Mouse (Mus musculus) limb, embryonic 14.5 days (tissue): ENCODE data around the gene Nudcd2. TPM values are rescaled to one million over a fixed set of nuclear protein-coding genes. Genes with fewer than 3 reads are reported as not detected.
A peak's percentile ranks its signal among the peaks of the same experiment; 100 is the strongest.

ENCODE experiments used
- ATAC-seq: fragments of 200-750 bp; cut with Nextera tagmentation; 2 replicates; pipeline ENCODE4 v1.8.0; 2017; ENCODE audit warnings: low read depth, moderate number of reproducible peaks, moderate TSS enrichment; ENCODE audit not compliant: low FRiP score
- DNase-seq: peaks from one replicate; pipeline ENCODE4 v3.0.0-alpha.2; 2015; ENCODE audit warnings: low spot score
- H3K27ac ChIP-seq: fragments of 300-500 bp; sonication (generic); replicated peaks from 2 replicates; pipeline ENCODE4 v1.5.1; 2014; ENCODE audit warnings: low read depth, mild to moderate bottlenecking, low read length, moderate library complexity, mixed read lengths
- H3K27me3 ChIP-seq: fragments of 300-500 bp; sonication (generic); 2 replicates; pipeline ENCODE4 v1.6.1; 2014; ENCODE audit warnings: low read length, mixed read lengths; ENCODE audit not compliant: control insufficient read depth, insufficient read depth
- H3K36me3 ChIP-seq: fragments of 300-500 bp; sonication (generic); 2 replicates; pipeline ENCODE4 v1.6.1; 2014; ENCODE audit warnings: mild to moderate bottlenecking, low read length, moderate library complexity, mixed read lengths; ENCODE audit not compliant: control insufficient read depth, insufficient read depth
- H3K4me1 ChIP-seq: fragments of 300-500 bp; sonication (generic); 2 replicates; pipeline ENCODE4 v1.6.1; 2014; ENCODE audit warnings: antibody characterized with exemption, low read length, mixed read lengths; ENCODE audit not compliant: control insufficient read depth, insufficient read depth
- H3K4me2 ChIP-seq: fragments of 300-500 bp; sonication (generic); replicated peaks from 2 replicates; pipeline ENCODE4 v1.6.1; 2014; ENCODE audit warnings: low read depth, mild to moderate bottlenecking, low read length, moderate library complexity; ENCODE audit not compliant: severe bottlenecking
- H3K4me3 ChIP-seq: fragments of 300-500 bp; sonication (generic); replicated peaks from 2 replicates; pipeline ENCODE4 v1.5.1; 2014; ENCODE audit warnings: low read length
- H3K9ac ChIP-seq: fragments of 300-500 bp; sonication (generic); 2 replicates; pipeline ENCODE4 v1.6.1; 2014; ENCODE audit warnings: mild to moderate bottlenecking, low read depth, low read length, moderate library complexity; ENCODE audit not compliant: severe bottlenecking
- H3K9me3 ChIP-seq: fragments of 300-500 bp; sonication (generic); 2 replicates; pipeline ENCODE4 v1.6.1; 2016; ENCODE audit warnings: low read length; ENCODE audit not compliant: control insufficient read depth
- POLR2A ChIP-seq: fragments of 200-500 bp; IDR thresholded peaks from 2 replicates; pipeline ENCODE4 v1.8.0; 2012; ENCODE audit warnings: inconsistent platforms, mild to moderate bottlenecking, moderate library complexity, borderline replicate concordance; ENCODE audit not compliant: insufficient read depth, insufficient read length; ENCODE audit errors: extremely low read depth
- WGBS: fragments of 180-500 bp; shearing (Covaris S2); extraction: QIAGEN DNeasy Blood & Tissue Kit; methylation state at CpG from one replicate; pipeline ENCODE4 v1.1.7; 2014; 5-methylcytosine and 5-hydroxymethylcytosine counted together
- polyA plus RNA-seq, 2 experiments: library from polyadenylated mRNA; depleted of rRNA in 1 of 2; stranded (reverse) in 1 of 2; unstranded in 1 of 2; fragments of >200 nt; fragmentation: Nextera tagmentation in 1 of 2; extraction: Ambion mirVana in 1 of 2; gene quantifications; 2 replicates each; pipeline versions ENCODE4 v1.2.1 to v1.2.3; 2012 to 2014

Gene Nudcd2
- polyA plus RNA-seq, 2 experiments, result 57.4 to 153 TPM

GRCm38 (mm10) chr11:40741605-40742262 is 8.3 kb downstream of the Nudcd2 start:
- no peak overlapping the region for H3K4me2 ChIP-seq
- H3K4me3 ChIP-seq, result no peak overlapping the region
- H3K27ac ChIP-seq, result no peak overlapping the region
- H3K9me3 ChIP-seq, result no peaks in the 10 kb centered on the region
- TF ChIP-seq POLR2A, result no peak
- 88% methylated on average over 12 of the region's 12 CpGs for WGBS
- H3K36me3 ChIP-seq, result peaks cover 41% of the 10 kb centered on the region
- no peaks in the 10 kb centered on the region for H3K4me1 ChIP-seq
- ATAC-seq (no peak), DNase-seq (no peak)
- no peaks in the 10 kb centered on the region for H3K27me3 ChIP-seq
- no peak overlapping the region for H3K9ac ChIP-seq

GRCm38 (mm10) chr11:40744348-40744747 is 10.9 kb downstream of the Nudcd2 start:
- ATAC-seq, result no peak
- H3K9ac ChIP-seq, result no peak overlapping the region
- no peak overlapping the region for H3K27ac ChIP-seq
- no peak for TF ChIP-seq POLR2A
- H3K4me2 ChIP-seq, result no peak overlapping the region
- no peak for DNase-seq
- no peaks in the 10 kb centered on the region for H3K9me3 ChIP-seq
- peaks cover 20% of the 10 kb centered on the region for H3K36me3 ChIP-seq
- H3K27me3 ChIP-seq, result no peaks in the 10 kb centered on the region
- WGBS, result 90% methylated on average over 3 of the region's 3 CpGs
- H3K4me3 ChIP-seq, result no peak overlapping the region
- no peaks in the 10 kb centered on the region for H3K4me1 ChIP-seq

- WGBS, result 63% methylated on average over 12 of the region's 12 CpGs
- Histone ChIP-seq H3K36me3 (peaks cover 20% of the 10 kb centered on the region), H3K9ac (no peak overlapping the region)
Measured at GRCm38 (mm10) chr11:40746361-40746760, 12.9 kb downstream of the Nudcd2 start.

DNA sequence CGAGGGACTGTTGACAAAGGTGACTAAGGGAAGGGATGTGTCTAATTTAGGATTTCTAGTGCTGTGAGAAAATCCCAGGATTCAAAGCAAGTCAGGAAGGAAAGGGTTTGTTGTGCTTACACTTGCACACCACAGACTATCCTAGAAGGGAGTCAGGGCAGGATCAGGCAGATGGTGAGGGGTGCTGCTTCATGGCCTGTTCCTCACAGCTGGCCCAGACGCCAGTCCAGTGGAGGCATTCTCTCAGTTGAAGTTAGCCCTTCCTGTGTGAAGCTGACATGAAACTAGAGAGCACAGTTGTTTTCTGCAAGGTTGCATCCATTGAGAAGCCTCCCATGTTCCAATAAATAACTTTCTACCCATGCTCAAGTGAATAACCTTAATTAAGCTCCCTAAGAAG is 14.2 kb downstream of the Nudcd2 start:
- no peak overlapping the region for H3K9ac ChIP-seq
- DNase-seq, result no peak
- H3K9me3 ChIP-seq, result no peaks in the 10 kb centered on the region
- H3K27me3 ChIP-seq, result no peaks in the 10 kb centered on the region
- no peak for ATAC-seq
- H3K4me2 ChIP-seq, result no peak overlapping the region
- WGBS, result 63% methylated on average over 2 of the region's 2 CpGs
- no peak for TF ChIP-seq POLR2A
- no peaks in the 10 kb centered on the region for H3K4me1 ChIP-seq
- peaks cover 20% of the 10 kb centered on the region for H3K36me3 ChIP-seq
- no peak overlapping the region for H3K27ac ChIP-seq
- H3K4me3 ChIP-seq, result no peak overlapping the region

More at GRCm38 (mm10) chr11:40746361-40746760, 12.9 kb downstream of the Nudcd2 start:
- H3K27ac ChIP-seq, result no peak overlapping the region
- no peaks in the 10 kb centered on the region for H3K9me3 ChIP-seq
- H3K4me1 ChIP-seq, result no peaks in the 10 kb centered on the region
- no peak overlapping the region for H3K4me3 ChIP-seq
- DNase-seq, result no peak
- TF ChIP-seq POLR2A, result no peak
- H3K27me3 ChIP-seq, result no peaks in the 10 kb centered on the region
- H3K4me2 ChIP-seq, result no peak overlapping the region
- no peak for ATAC-seq

GRCm38 (mm10) chr11:40753836-40754235 is 20.4 kb downstream of the Nudcd2 start:
- TF ChIP-seq POLR2A, result no peak
- ATAC-seq, result no peak
- H3K4me3 ChIP-seq, result peak overlapping the region; percentile 69; the same call in 1 of the 2 replicates
- no peaks in the 10 kb centered on the region for H3K9me3 ChIP-seq
- H3K4me1 ChIP-seq, result peaks cover 16% of the 10 kb centered on the region
- no peak for DNase-seq
- H3K27ac ChIP-seq, result no peak overlapping the region
- H3K4me2 ChIP-seq, result peak overlapping the region; percentile 73
- peaks cover 17% of the 10 kb centered on the region for H3K36me3 ChIP-seq
- 61% methylated on average over 6 of the region's 6 CpGs for WGBS
- H3K9ac ChIP-seq, result no peak overlapping the region
- H3K27me3 ChIP-seq, result no peaks in the 10 kb centered on the region
